Mouse (Mus musculus) myocyte (in vitro differentiated cells): ENCODE data around the gene Ints6l.

Source experiments
- CEBPB ChIP-seq: IDR thresholded peaks from 2 replicates; pipeline ENCODE4 v1.6.1; 2011; ENCODE audit warnings: mild to moderate bottlenecking, moderate library complexity; ENCODE audit not compliant: poor library complexity, insufficient read depth, severe bottlenecking
- MAX ChIP-seq: IDR thresholded peaks from one replicate; pipeline ENCODE4 v1.6.1; 2011; ENCODE audit warnings: low read depth, mild to moderate bottlenecking, control low read depth
- MYOD1 ChIP-seq, 3 experiments: IDR thresholded peaks; one replicate each; pipeline ENCODE4 v1.6.1; 2011; ENCODE audit warnings: control low read depth in 2 of 3, low read depth in 2 of 3, mild to moderate bottlenecking in 2 of 3, moderate library complexity in 1 of 3; ENCODE audit not compliant: insufficient read length in 2 of 3, control insufficient read depth in 1 of 3
- POLR2A ChIP-seq: IDR thresholded peaks from one replicate; pipeline ENCODE4 v1.6.1; 2011; ENCODE audit warnings: low read depth, mild to moderate bottlenecking, control low read depth, moderate library complexity; ENCODE audit not compliant: insufficient read length

- TF ChIP-seq POLR2A = no peak
- no peak for TF ChIP-seq MAX
- no peak for TF ChIP-seq CEBPB
- no peak for TF ChIP-seq MYOD1 (IDR thresholded peaks at IDR 0.05; ENCODE audit: control insufficient read depth in 1 of 3, insufficient read length in 2 of 3, low read depth in 2 of 3)
These were observed 42.6 kb downstream of the Ints6l start for GRCm38 (mm10) chrX:56497241-56497640.
